Mouse (Mus musculus): ENCODE data around the gene Ugt1a6b.
"Not testable (repeated sequence)": the region's sequence is repeated elsewhere in the genome, so short reads cannot be mapped to it uniquely, and the experiment has no call there.

Ugt1a6b gene

DNA sequence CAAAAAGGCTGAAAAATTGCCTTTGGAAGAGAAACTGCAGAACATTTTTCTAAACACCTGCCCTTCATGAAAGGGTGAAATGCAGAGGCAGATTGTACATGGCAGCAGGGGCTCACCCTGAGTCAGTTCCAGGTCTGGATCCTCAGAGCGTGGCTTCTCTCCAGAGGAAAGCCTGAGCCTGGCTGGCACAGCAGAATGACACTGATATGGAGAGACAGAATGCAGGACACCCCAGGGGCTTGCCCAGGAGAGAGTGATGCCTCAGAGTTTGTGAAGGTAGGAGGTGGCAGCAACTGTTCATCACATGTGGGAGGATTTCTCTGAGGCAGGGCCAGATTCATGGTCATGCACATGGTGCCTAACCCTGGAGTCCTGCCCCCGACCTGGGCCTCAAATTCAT, 96.9 kb downstream of the Ugt1a6b start:
- no peak for DNase-seq (ENCODE audit: low spot score)

DNA sequence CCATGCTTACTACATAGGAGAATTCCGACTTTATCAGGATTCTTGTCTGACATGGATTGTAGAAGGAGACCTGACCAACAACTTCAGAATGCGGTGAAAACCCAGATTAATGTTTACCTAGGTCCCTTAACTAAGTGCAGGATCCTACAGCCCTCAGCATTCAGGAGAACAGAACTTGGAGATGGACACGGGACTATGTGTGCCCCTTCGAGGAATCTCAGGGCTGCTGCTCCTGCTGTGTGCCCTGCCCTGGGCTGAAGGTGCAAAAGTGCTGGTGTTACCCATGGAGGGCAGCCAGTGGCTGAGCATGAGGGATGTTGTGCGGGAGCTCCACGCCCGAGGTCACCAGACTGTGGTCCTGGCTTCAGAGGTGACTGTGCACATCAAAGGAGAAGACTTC, 97.4 kb downstream of the Ugt1a6b start, which contains the start of gene Ugt1a2:
TSS of gene Ugt1a2 (plus strand) at position 146 of the 400 bp plus-strand sequence.
- DNase-seq (ENCODE audit: low spot score), result no peak

DNA sequence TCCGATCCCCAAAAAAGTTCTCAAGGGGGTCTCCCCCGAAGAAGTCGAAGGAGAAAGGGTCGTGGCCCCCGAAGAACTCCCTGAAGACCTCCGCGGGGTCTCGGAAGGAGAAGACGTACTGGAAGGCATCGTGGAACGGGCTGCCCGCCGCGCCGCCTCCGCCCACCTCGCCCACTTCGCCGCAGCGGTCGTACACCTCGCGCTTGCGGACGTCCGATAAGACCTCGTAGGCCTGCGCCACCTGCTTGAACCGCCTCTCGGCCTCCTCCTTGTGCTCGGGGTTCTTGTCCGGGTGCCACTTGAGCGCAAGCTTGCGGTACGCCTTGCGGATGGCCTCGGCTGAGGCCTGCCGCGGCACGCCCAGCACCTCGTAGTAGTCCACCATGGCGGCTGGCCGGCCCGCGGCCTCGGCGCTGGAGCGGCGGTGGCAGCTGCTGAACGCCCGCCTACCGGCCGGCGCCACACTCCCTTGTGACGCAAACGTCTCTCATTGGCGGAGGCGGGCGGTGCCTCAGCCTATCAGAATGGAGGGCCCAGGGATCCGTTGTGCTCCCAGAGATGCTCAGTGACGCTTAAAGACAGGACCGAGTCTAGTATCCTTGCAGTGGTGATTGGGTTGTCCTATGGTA, 102.4 kb downstream of the Ugt1a6b start, which contains the start of gene Dnajb3:
TSS of gene Dnajb3 (minus strand) at position 489 of the 629 bp plus-strand sequence.
- no peak for DNase-seq (ENCODE audit: low spot score)

DNA sequence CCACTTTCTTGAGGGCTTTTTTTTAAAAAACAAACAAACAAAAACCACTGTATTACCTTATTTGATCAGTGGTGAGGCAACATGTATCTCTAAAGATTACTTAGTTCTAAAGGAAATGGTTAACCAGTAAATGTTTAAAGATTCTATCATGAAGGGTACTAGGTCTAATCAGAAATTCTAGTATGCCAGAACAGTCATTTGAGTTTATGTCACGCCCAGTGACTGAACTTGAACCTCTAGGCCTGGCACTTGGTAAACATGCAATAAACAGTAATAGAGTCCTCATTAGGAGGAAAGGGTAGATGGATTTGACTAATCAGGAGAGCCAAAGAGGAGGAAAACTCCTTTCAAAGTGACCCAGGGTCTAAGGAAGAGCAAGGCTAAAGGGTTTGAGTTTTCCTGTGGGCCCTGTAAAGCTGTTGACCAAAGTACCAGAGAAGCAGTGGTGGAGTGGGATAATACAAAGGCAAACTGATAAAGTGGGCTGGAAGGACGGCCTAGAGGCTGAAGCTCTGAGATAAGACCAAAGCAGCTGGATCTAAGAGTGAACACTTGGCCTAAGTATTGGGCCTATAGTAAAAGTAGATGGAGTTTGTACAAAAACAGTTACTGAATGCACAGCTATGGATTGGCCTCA, 103.9 kb downstream of the Ugt1a6b start:
- DNase-seq (ENCODE audit: low spot score), result no peak

DNA sequence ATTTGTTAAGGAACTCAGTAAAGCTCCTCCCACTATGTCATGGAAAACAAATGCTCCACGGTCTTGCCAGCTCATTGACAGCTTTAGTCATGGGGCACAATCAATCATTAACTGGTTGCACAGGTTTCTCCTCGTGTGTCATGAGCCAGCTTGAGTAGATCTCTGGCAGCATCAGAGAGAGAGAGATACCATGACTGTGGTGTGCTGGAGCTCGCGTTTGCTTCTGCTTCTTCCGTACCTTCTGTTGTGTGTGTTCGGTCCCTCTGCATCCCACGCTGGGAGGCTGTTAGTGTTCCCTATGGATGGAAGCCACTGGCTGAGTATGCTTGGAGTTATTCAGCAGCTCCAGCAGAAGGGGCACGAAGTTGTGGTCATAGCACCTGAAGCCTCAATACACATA, 108.8 kb downstream of the Ugt1a6b start, which contains the start of gene Ugt1a1:
TSS of gene Ugt1a1 (plus strand) at position 148 of the 400 bp plus-strand sequence.
- peak; percentile 60 for DNase-seq (ENCODE audit: low spot score)

DNA sequence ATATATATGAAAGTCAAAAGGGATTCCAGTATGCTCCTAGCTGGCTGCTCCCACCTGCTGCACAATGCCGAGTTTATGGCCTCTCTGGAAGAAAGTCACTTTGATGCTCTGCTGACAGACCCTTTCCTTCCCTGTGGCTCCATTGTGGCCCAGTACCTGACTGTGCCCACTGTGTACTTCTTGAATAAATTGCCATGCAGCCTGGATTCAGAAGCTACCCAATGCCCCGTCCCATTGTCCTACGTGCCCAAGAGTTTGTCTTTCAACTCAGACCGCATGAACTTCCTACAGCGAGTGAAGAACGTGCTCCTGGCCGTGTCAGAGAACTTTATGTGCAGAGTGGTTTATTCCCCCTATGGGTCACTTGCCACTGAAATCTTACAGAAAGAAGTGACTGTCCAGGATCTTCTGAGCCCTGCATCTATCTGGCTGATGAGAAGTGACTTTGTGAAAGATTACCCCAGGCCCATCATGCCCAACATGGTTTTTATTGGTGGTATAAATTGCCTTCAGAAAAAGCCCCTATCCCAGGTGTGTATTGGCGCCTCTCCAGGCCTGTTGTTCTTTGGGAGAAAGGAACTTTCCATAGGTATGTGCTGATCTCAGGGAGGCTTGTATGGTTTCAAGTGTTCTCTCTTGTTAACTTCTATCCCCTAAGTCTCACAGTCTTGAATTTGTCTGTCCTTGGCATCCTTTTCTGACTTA, 109.4 kb downstream of the Ugt1a6b start:
- no peak for DNase-seq (ENCODE audit: low spot score)

DNA sequence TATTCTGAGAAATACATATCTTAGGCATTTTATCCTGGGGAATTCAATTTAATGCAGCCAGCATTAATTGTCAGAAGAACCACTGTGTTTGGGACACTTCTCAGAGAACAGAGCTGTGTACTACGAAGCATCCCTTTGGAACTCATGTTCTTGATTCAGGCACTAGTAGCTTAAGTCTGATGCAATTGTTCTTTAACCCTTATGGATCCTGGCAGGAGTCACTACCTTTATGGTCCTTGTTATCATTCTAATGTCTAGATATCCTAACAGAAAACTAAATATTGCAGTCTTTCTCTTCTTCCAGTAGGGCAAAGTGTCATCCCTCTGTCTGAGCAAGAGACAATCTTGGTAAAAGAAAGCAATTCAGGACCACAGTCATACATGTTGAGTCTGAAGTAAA, 110.0 kb downstream of the Ugt1a6b start:
- DNase-seq (ENCODE audit: low spot score), result no peak

DNA sequence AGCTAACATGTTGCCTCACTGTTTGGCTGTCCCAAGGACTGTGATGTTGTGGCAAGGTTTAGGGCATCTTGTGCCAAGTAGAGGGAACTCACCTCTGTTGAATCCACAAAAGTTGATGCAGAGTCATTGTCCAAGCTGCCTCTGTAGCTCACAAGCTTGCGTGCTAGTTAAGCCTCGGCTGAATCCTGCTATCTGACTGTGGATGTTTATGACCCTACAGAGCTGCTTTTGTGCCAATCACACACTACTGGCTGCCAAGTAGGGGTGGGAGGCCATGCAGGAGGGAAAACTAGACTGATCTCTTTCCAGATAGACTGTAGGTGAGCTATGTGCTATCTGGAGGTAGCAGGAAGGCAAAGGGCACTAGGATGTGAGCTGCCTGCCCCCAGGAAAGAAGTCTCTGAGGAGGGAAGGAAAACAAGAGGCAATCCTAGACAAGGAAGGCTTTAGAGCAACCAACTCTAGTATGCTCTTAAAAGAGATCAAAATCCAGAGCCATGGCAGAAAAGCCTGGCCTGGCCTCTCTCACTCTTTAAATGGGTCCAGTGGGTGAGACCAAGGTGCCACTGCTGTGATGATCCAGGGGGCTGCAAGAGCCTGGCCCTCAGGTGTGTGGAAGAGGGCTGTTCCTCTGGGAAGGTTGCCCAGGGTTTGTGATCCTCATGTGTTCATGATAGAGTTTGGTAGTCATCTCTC, 110.9 kb downstream of the Ugt1a6b start:
- DNase-seq (ENCODE audit: low spot score), result no peak

DNA sequence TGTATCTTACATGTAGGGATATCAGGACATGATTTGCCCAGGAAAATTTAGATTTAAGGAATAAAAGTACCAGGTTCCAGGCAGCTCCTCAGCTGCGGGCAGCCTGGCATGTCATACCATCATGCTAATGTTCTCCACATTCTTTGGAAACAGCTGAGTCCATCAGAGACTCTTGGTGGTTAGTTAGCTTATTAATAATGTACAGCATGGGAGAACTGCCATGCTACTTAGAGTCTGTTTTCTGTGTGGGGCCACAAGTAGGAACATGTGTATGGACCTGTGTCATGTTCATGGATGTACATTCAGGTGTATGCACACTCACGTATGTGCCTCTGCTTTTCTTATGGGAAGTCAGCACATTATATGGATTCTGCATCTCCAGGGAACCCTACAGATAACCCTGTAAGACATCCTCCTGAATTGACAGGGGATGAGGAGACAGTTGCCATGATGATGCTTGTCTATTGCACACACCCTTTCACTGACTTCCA, 111.5 kb downstream of the Ugt1a6b start:
- DNase-seq (ENCODE audit: low spot score), result no peak

DNA sequence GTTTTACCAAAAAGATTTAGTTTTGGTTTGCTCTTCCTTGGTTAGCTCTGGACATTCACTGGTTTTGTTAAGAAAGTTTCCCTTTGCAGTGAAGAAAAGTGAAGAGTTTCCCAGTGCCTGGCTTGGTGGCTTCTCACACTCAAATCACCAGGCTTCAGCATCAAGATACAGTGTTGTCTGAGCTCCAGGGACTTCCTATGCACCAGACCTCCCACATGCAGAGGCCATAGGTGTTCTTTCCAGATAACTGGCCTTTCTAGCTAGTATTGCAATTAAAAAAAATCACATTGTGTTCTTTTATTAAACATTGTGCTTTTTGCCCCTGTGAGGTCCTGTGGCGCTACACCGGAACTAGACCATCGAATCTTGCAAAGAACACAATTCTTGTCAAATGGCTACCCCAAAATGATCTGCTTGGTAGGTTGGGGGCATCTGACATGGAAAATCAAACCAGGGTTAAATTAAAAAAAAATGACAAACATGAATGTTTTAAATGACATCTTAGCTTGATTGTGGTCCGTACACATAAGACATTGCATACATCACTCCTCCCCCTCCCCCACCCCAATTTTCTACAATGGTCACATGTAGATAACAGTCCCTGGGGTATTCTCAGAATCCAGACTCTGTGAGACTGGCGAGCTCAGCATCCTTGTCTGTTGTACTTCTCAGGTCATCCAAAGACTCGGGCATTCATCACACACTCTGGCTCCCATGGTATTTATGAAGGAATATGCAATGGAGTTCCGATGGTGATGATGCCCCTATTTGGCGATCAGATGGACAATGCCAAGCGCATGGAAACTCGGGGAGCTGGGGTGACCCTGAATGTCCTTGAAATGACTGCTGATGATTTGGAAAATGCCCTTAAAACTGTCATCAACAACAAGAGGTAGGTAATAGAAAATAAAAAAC, 112.7 kb downstream of the Ugt1a6b start:
- DNase-seq (ENCODE audit: low spot score), result no peak

DNA sequence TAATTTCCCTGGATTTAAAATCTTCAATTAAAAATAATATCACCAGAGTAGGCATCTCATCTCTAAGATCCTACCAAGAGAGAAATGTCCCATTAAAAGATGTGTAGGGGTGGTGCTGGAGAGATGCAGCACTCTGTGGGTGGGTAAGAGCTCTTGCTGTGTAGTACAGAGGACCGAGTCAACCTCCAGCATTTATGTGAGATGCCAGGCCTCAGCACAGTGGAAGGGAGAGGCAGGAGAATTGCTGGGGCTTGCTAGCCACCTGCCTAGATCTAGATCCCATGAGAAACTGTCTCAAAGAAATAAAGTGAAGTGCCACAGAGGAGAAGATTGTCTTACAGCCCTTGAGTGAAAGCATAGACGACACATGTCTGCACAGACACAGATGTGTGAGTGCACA, 113.5 kb downstream of the Ugt1a6b start:
- no peak for DNase-seq (ENCODE audit: low spot score)

DNA sequence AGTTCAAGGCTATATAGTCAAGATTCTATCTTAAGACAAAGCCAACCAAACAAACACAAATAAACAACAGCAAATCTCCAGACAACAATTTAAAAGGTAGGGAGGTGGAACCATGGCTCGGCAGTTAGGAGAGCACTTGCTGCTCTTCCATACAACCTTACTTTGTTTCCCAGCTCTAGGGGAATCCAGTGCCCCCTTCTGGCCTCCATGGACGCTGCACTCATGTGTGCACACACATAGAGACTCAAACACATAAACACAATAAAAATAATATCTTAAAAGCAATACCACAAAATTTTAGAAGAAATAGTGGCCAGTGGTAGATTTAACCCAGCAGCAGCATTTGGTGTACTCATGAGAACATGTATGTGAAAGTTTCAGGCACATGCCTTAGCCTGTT, 114.1 kb downstream of the Ugt1a6b start:
- no peak for DNase-seq (ENCODE audit: low spot score)

DNA sequence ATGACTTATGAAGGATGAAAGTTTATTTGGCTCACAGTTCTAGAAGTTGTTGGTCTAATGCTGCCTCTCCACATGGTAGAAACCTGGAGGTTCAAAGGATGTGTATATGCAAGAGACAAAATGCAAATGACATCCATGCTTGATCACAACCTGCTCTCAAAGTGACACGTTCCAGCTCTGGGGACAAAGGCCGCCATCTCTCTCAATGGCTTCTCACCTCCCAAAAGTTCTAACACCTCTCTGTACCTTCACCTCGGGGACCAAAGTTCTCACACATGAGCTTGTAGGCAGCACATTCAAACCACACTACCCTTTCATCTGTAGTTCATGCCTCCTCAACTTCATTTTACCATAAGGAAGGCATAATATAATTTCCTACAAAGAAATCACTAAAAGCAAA, 114.5 kb downstream of the Ugt1a6b start:
- DNase-seq (ENCODE audit: low spot score), result no peak

DNA sequence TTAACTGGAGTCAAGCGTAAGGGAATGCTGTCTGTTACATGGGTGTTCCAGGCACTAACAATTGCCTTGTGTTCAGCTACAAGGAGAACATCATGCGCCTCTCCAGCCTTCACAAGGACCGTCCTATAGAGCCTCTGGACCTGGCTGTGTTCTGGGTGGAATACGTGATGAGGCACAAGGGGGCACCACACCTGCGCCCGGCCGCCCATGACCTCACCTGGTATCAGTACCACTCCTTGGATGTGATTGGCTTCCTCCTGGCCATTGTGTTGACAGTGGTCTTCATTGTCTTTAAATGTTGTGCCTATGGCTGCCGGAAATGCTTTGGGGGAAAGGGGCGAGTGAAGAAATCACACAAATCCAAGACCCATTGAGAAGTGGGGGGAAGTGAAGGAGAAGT, 115.0 kb downstream of the Ugt1a6b start:
- DNase-seq (ENCODE audit: low spot score), result no peak

DNA sequence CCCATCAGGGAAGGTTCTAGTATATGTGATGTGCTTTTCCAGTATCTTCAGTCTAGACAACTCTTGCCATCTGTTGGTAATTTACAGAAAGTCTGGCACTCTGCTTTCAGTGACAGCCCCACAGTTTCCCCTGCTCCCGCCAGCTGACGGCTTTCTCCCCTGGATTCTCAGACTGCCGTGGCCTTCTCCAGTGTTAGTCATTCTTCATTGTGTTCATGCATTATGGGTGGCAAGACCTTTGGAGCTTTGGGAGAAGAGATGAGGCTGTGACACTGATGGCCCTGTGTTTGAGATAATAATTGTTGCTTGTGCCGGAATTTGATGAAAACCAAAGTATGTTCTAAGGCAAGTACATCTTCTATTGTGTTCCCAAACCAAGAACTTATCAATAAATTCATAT, 115.5 kb downstream of the Ugt1a6b start:
- no peak for DNase-seq (ENCODE audit: low spot score)

DNA sequence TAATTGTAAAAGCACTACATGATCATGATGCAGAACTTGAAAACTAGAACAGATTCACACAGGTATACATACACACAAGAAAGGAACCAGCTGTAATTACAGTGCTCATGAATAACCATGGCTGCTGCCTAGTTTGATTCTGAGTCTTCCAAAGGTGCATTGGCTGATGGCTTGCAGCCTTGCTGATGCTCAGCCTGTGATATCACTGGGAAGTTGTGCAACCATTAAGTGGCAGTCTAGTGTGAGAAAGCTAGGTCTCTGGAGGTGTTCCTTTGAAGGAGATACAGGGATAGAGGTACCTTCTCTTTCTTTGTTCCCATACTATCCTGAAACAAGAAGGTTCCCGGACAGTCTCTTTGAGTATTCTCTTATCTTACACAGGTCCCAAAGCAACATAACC, 116.0 kb downstream of the Ugt1a6b start:
- DNase-seq (ENCODE audit: low spot score), result no peak

DNA sequence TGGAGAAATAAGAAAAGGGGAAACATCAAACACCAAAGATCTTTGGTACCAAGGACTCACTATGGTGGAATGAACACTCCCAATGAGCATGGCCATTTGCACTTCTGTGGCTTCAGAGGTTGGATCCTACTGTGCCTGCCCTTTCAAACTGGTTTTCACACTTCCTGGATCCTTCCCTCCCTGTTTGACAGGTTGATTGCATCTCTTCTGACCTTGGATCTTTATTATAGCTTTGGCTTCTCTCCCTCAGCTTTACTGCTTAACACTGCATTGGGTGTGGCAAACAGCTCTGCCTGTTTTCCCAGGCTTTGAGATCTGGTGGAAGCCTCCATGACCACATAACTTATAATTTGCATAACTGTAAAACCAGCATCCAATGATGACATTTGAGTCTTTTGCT, 117.3 kb downstream of the Ugt1a6b start:
- peak; percentile 29 for DNase-seq (ENCODE audit: low spot score)

DNA sequence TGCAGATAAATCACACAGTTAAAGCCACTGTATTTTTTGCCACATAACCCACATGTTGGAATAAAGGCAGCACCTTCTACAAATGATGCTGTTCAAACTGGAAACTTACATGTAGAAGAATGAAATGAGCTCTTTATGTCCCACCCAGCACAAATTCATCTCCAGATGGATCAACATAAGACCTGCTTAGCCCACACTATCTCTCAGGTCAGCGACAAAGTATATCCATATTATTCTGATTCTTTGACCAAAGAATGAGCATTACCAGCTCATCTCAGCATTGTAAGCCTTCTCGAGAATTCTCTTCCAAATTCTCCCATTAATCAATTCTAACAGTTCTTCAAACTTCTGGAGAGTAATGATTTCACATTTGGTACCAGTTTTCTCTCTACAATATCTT, 119.2 kb downstream of the Ugt1a6b start:
- no peak for DNase-seq (ENCODE audit: low spot score)

DNA sequence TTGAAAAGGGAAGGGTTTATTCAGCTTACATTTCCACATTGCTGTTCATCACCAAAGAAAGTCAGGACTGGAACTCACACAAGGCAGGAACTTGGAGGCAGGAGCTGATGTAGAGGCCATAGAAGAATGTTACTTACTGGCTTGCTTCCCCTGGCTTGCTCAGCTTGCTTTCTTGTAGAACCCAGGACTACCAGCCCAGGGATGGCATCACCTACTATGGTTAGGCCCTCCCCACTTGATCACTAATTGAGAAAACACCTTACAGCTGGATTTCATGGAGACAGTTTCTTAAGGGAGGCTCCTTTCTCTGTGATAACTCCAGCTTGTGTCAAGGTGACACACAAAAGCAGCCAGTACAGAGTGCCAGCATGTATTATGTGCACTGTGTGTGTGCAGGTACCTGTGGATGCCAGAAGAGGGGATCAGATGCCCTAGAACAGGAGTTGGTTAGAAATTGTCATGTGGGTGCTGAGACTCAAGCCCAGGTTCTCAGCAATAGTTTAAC, 120.0 kb downstream of the Ugt1a6b start:
- not testable (repeated sequence) for DNase-seq (ENCODE audit: low spot score)

DNA sequence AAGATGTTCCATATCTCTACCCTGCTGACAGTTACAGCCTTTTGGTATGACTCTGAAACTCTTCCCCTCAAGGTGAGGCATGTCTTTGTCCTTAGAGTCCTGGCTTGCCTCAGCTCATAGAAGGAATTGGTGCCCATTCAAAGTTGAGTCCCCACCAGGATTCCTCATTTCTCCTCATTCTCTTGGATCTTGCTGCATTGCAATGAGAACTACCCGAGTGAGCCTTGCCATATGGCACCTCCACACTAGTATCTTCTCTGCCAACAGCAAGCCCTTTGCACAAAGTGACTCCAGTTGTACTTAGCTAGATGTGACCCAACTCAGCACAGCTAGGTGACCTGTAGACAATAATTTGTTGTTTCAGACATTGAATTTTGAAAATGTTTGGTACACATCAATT, 120.5 kb downstream of the Ugt1a6b start:
- DNase-seq (ENCODE audit: low spot score), result peak; percentile 36
